Mouse (Mus musculus): ENCODE results near the gene Gm37240.

The Gm37240 gene

GRCm38 (mm10) chr3:84701509-84701908, 1185.8 kb downstream of the Gm37240 start:
- no peak for DNase-seq (ENCODE audit: low spot score)

- DNase-seq (ENCODE audit: low spot score) = no peak
Observed at GRCm38 (mm10) chr3:84696428-84696917, 1190.8 kb downstream of the Gm37240 start.

- DNase-seq (ENCODE audit: low spot score) = no peak
Observed at GRCm38 (mm10) chr3:84695867-84696361, 1191.4 kb downstream of the Gm37240 start.

- no peak for DNase-seq (ENCODE audit: low spot score)
Observed at GRCm38 (mm10) chr3:84695418-84695817, 1191.9 kb downstream of the Gm37240 start.

- DNase-seq (ENCODE audit: low spot score) = no peak
Observed at GRCm38 (mm10) chr3:84693886-84694285, 1193.4 kb downstream of the Gm37240 start.

- DNase-seq (ENCODE audit: low spot score) = no peak
Observed at GRCm38 (mm10) chr3:84692647-84693199, 1194.6 kb downstream of the Gm37240 start.

GRCm38 (mm10) chr3:84690091-84690771, 1197.1 kb downstream of the Gm37240 start:
- DNase-seq (ENCODE audit: low spot score) = no peak

GRCm38 (mm10) chr3:84689656-84690055, 1197.7 kb downstream of the Gm37240 start:
- no peak for DNase-seq (ENCODE audit: low spot score)

- no peak for DNase-seq (ENCODE audit: low spot score)
Observed at GRCm38 (mm10) chr3:84688176-84688575, 1199.1 kb downstream of the Gm37240 start.

GRCm38 (mm10) chr3:84687488-84687846, 1199.9 kb downstream of the Gm37240 start:
- no peak for DNase-seq (ENCODE audit: low spot score)

GRCm38 (mm10) chr3:84686799-84687487, 1200.4 kb downstream of the Gm37240 start:
- no peak for DNase-seq (ENCODE audit: low spot score)

- DNase-seq (ENCODE audit: low spot score) = no peak
Observed at GRCm38 (mm10) chr3:84686294-84686672, 1201.0 kb downstream of the Gm37240 start.

- no peak for DNase-seq (ENCODE audit: low spot score)
Observed at GRCm38 (mm10) chr3:84685662-84686293, 1201.5 kb downstream of the Gm37240 start.

- no peak for DNase-seq (ENCODE audit: low spot score)
Observed at GRCm38 (mm10) chr3:84683788-84684187, 1203.5 kb downstream of the Gm37240 start.

- no peak for DNase-seq (ENCODE audit: low spot score)
Observed at GRCm38 (mm10) chr3:84681699-84682098, 1205.6 kb downstream of the Gm37240 start.

- no peak for DNase-seq (ENCODE audit: low spot score)
Observed at GRCm38 (mm10) chr3:84680062-84680461, 1207.3 kb downstream of the Gm37240 start.

- DNase-seq (ENCODE audit: low spot score) = no peak
Observed at GRCm38 (mm10) chr3:84679542-84679941, 1207.8 kb downstream of the Gm37240 start.

- no peak for DNase-seq (ENCODE audit: low spot score)
Observed at GRCm38 (mm10) chr3:84678891-84679290, 1208.4 kb downstream of the Gm37240 start.

GRCm38 (mm10) chr3:84675710-84676109, 1211.6 kb downstream of the Gm37240 start:
- DNase-seq (ENCODE audit: low spot score) = no peak

- DNase-seq (ENCODE audit: low spot score) = no peak
Observed at GRCm38 (mm10) chr3:84673552-84673951, 1213.8 kb downstream of the Gm37240 start.

GRCm38 (mm10) chr3:84672136-84672535, 1215.2 kb downstream of the Gm37240 start:
- DNase-seq (ENCODE audit: low spot score) = no peak

- DNase-seq (ENCODE audit: low spot score) = no peak
Observed at GRCm38 (mm10) chr3:84668957-84669356, 1218.4 kb downstream of the Gm37240 start.
